Mouse (Mus musculus) lung, embryonic 14.5 days (tissue): ENCODE measurements at regions not wholly inside any gene's neighbourhood (a gene's known extent, or its start where the extent isn't known, plus 50 kb on each side); places are given as distances from the start of the nearest gene placed in this dataset.
"Not testable (repeated sequence)": the region's sequence is repeated elsewhere in the genome, so short reads cannot be mapped to it uniquely, and the experiment has no call there.

Experiments used
- ATAC-seq: fragments of 200-750 bp; cut with Nextera tagmentation; 2 replicates; pipeline ENCODE4 v1.8.0; 2017; ENCODE audit warnings: mild to moderate bottlenecking, moderate TSS enrichment, moderate library complexity; ENCODE audit not compliant: insufficient read depth
- DNase-seq: peaks from one replicate; pipeline ENCODE4 v3.0.0-alpha.2; 2015
- H3K27ac ChIP-seq: fragments of 300-500 bp; sonication (generic); 2 replicates; pipeline ENCODE4 v1.5.1; 2014; ENCODE audit warnings: low read depth, mild to moderate bottlenecking, moderate library complexity
- H3K27me3 ChIP-seq: fragments of 300-500 bp; sonication (generic); 2 replicates; pipeline ENCODE4 v1.6.1; 2014; ENCODE audit warnings: low read length, control low read depth; ENCODE audit not compliant: insufficient read depth
- H3K36me3 ChIP-seq: fragments of 300-500 bp; sonication (generic); 2 replicates; pipeline ENCODE4 v1.6.1; 2014; ENCODE audit warnings: control low read depth; ENCODE audit not compliant: insufficient read depth
- H3K4me1 ChIP-seq: fragments of 300-500 bp; sonication (generic); 2 replicates; pipeline ENCODE4 v1.6.1; 2014; ENCODE audit warnings: antibody characterized with exemption, control low read depth; ENCODE audit not compliant: insufficient read depth
- H3K4me2 ChIP-seq: fragments of 300-500 bp; sonication (generic); 2 replicates; pipeline ENCODE4 v1.6.1; 2014; ENCODE audit warnings: mild to moderate bottlenecking
- H3K4me3 ChIP-seq: fragments of 300-500 bp; sonication (generic); 2 replicates; pipeline ENCODE4 v1.5.1; 2014; ENCODE audit warnings: low read depth, low read length
- H3K9ac ChIP-seq: fragments of 300-500 bp; sonication (generic); 2 replicates; pipeline ENCODE4 v1.6.1; 2014
- H3K9me3 ChIP-seq: fragments of 300-500 bp; sonication (generic); 2 replicates; pipeline ENCODE4 v1.6.1; 2016; ENCODE audit warnings: low read depth, low read length, control low read depth
- CTCF ChIP-seq: IDR thresholded peaks from 2 replicates; pipeline ENCODE4 v1.5.1; 2016; ENCODE audit warnings: antibody characterized with exemption, low read depth
- WGBS: fragments of 180-500 bp; shearing (Covaris S2); extraction: QIAGEN DNeasy Blood & Tissue Kit; methylation state at CpG from one replicate; pipeline ENCODE4 v1.1.7; 2014; 5-methylcytosine and 5-hydroxymethylcytosine counted together

DNA sequence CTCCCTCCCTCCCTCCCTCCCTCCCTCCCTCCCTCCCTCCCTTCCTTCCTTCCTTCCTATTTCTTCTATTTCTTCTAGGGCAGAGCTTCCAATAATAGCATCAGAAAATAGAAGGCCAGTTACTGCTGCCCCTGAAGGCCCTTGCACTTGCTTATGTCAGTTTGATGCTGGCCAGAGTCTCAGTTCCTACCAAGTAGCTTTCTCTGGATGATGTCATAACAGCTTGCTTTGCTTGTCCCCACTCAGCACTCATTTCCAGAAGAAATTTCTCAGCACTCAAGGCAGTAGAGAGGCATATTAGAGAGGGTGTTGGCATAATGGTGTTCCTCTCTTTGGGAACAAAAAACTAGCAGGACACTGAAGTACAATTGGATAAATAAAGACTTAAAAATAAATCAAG, 811.6 kb upstream of the 4930444P10Rik start:
- no peak overlapping the region for H3K4me2 ChIP-seq
- ATAC-seq: no peak
- H3K4me3 ChIP-seq: no peak overlapping the region
- no peaks in the 10 kb centered on the region for H3K9me3 ChIP-seq
- H3K27ac ChIP-seq: no peak overlapping the region
- no peaks in the 10 kb centered on the region for H3K27me3 ChIP-seq
- no peak overlapping the region for H3K9ac ChIP-seq
- TF ChIP-seq CTCF: no peak
- DNase-seq: no peak
- H3K4me1 ChIP-seq: no peaks in the 10 kb centered on the region
- no peaks in the 10 kb centered on the region for H3K36me3 ChIP-seq

- not testable (repeated sequence) for ATAC-seq, H3K4me1 ChIP-seq, H3K4me2 ChIP-seq, H3K9ac ChIP-seq, H3K27ac ChIP-seq, H3K4me3 ChIP-seq, H3K36me3 ChIP-seq, DNase-seq, H3K27me3 ChIP-seq, H3K9me3 ChIP-seq
- 69% methylated on average over 3 of the region's 3 CpGs for WGBS
These were observed 775.3 kb upstream of the 4930444P10Rik start for GRCm38 (mm10) chr1:16868383-16868782.

GRCm38 (mm10) chr1:16867086-16867835, 774.1 kb upstream of the 4930444P10Rik start:
- ATAC-seq, H3K4me1 ChIP-seq, H3K27ac ChIP-seq, H3K4me3 ChIP-seq, H3K36me3 ChIP-seq, DNase-seq, H3K4me2 ChIP-seq, H3K27me3 ChIP-seq, H3K9ac ChIP-seq, H3K9me3 ChIP-seq: not testable (repeated sequence)
- 78% methylated on average over 6 of the region's 6 CpGs for WGBS

DNA sequence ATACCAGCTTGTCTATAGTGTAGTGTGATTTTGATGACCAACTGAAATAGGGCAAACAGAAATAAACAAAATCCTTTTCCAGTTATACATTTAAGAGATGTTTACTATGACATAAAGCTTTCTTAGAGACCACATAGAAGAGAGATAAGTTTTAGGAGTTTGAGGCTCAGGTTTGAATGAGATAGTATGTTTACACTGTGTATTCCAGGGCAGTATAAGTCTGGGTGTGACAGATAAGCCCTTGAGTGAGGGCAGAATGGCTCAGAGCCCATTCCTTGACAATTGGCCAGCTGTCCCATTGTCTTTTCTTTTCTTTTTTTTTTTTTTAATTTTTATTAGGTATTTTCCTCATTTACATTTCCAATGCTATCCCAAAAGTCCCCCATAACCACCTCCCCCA, 744.0 kb upstream of the 4930444P10Rik start:
- H3K4me1 ChIP-seq: no peaks in the 10 kb centered on the region
- no peak overlapping the region for H3K9ac ChIP-seq
- H3K9me3 ChIP-seq: no peaks in the 10 kb centered on the region
- DNase-seq: no peak
- H3K36me3 ChIP-seq: no peaks in the 10 kb centered on the region
- H3K4me3 ChIP-seq: no peak overlapping the region
- ATAC-seq: no peak
- no peak for TF ChIP-seq CTCF
- H3K4me2 ChIP-seq: no peak overlapping the region
- no peak overlapping the region for H3K27ac ChIP-seq
- H3K27me3 ChIP-seq: no peaks in the 10 kb centered on the region

DNA sequence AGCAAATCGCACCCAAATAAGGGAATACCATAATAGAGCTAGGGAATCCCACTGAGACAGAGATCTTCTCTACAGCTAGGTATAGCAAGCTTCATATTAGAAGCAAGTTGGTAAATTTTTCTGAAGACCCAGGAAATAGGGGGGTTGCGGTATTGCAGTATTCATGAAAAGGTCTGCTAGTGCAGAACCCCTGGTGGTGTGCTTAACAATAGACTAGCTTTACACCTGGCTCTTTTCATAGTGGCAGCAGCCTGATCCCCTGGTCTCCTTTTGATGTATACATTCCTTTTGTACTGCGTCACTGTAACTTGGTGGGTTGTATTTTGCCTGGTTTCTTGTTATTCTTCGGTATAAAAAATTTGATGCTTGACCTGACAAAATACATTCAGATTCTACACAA, 731.6 kb upstream of the 4930444P10Rik start:
- H3K27me3 ChIP-seq, H3K4me1 ChIP-seq, H3K4me3 ChIP-seq, H3K4me2 ChIP-seq, DNase-seq, H3K9ac ChIP-seq, H3K36me3 ChIP-seq, H3K27ac ChIP-seq, H3K9me3 ChIP-seq, ATAC-seq: not testable (repeated sequence)
- 70% methylated on average over 4 of the region's 4 CpGs for WGBS

DNA sequence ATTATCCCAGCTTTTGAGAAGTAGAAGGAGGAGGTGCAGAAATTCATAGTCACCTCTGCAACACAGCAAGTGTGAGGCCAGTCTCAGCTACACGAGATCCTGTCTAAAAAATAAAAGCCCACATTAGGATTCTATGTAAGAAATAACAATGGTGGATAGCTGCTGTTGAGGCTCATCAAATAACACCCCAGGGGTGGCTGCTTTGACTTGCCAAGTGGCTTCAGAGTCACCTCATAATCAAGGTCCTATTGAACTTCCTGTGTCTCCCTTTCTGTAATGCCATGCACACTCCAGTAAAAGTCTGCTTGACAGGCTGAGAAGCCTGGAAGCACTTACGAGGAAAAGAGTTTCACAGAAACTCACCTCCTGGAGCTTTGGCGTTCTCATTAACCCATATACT, 730.9 kb upstream of the 4930444P10Rik start:
- TF ChIP-seq CTCF: no peak
- no peak overlapping the region for H3K4me2 ChIP-seq
- no peaks in the 10 kb centered on the region for H3K9me3 ChIP-seq
- H3K9ac ChIP-seq: no peak overlapping the region
- H3K4me3 ChIP-seq: no peak overlapping the region
- ATAC-seq (no peak), DNase-seq (no peak)
- no peaks in the 10 kb centered on the region for H3K27me3 ChIP-seq
- 33% methylated on average over 3 of the region's 3 CpGs for WGBS
- H3K4me1 ChIP-seq: no peaks in the 10 kb centered on the region
- no peak overlapping the region for H3K27ac ChIP-seq
- no peaks in the 10 kb centered on the region for H3K36me3 ChIP-seq

DNA sequence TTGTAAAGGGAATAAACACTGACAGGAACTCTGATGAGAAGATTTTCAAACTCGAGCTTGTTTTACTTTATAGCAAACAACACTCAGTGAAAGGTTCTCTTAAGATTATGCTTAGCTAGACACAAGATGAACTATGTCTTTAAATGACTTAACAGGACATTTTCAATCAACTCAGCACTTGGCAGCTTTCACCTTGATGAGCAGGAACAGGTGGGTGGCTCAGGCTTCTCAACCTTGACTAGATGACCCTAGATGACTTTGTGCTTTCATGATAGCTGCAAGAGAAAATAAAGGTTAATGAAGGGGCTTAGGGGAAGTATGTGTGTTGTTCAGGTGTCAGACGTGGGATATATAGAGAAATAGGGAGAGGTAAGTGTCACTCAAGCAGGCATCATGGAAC, 728.1 kb upstream of the 4930444P10Rik start:
- H3K4me3 ChIP-seq: no peak overlapping the region
- no peaks in the 10 kb centered on the region for H3K4me1 ChIP-seq
- no peak for TF ChIP-seq CTCF
- H3K9me3 ChIP-seq: no peaks in the 10 kb centered on the region
- no peak overlapping the region for H3K4me2 ChIP-seq
- H3K9ac ChIP-seq: no peak overlapping the region
- H3K36me3 ChIP-seq: no peaks in the 10 kb centered on the region
- no peak overlapping the region for H3K27ac ChIP-seq
- WGBS: 27% methylated on average over 2 of the region's 2 CpGs
- ATAC-seq (no peak), DNase-seq (no peak)
- H3K27me3 ChIP-seq: no peaks in the 10 kb centered on the region

DNA sequence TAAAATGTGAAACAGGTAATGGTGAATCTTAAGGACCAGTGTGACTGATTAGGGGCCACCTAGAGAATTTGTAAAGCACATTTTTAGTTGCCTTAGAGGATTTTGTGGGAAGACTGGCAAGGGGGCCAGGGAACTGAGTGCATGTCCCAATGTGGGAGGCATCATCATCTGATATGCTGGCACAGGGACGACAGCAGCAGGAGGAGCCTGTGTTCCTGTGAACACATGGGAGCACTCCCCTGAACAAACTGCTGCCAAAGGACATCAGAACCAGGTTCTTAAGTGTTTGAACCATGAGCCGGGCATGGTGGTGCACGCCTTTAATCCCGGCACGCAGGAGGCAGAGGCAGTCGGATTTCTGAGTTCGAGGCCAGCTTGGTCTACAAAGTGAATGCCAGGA, 723.4 kb upstream of the 4930444P10Rik start:
- TF ChIP-seq CTCF: no peak
- no peaks in the 10 kb centered on the region for H3K9me3 ChIP-seq
- no peak overlapping the region for H3K9ac ChIP-seq
- H3K4me2 ChIP-seq: no peak overlapping the region
- no peak overlapping the region for H3K27ac ChIP-seq
- H3K36me3 ChIP-seq: no peaks in the 10 kb centered on the region
- ATAC-seq (no peak), DNase-seq (no peak)
- H3K4me1 ChIP-seq: no peaks in the 10 kb centered on the region
- WGBS: 79% methylated on average over 7 of the region's 7 CpGs
- H3K4me3 ChIP-seq: no peak overlapping the region
- no peaks in the 10 kb centered on the region for H3K27me3 ChIP-seq
